Comparison of ENCODE assay signal across 22 mouse cellular contexts in the genomic region with DNA sequence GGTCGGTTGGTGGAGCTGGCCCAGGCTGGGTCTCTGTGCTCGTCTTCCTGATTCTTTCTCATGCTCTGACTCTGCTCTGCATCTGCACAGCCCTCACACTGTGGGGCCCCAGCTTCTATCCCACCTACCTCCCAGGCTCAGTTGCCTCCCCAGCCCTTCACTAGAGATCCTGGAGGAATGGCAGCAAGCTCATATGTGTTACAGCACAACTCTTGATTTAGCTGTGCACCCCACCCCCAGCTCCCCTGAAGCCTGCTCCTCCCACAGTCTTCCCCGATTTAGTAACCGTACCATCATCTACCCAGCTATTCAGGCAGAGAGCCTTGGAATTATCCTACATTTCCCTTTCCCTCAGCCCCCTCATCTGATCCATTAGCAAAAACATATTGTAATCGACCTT. TPM values are rescaled to one million over a fixed set of nuclear protein-coding genes. Genes with fewer than 3 reads are reported as not detected.
DNase-seq lines count a peak whose midpoint lies in the region; ATAC-seq and TF ChIP-seq lines count a peak whose summit lies in the region.
"Had no signal": no experiment of that assay in that cellular context is flagged by ENCODE, and none has a peak within 500 bp of the region (broad histone marks: within the 10 kb centered on the region; RNA-seq: fewer than 3 reads in every experiment).

No protein-coding gene starts in this region.

- H3K36me3 ChIP-seq in liver, embryonic 12.5 days, result no peaks in the 10 kb centered on the region
- H3K36me3 ChIP-seq: embryonic facial prominence, embryonic 13.5 days; hindbrain, embryonic 15.5 days; kidney, embryonic 15.5 days; limb, embryonic 12.5 days; lung, embryonic 15.5 days; midbrain, embryonic 10.5 days had no signal

- H3K27ac ChIP-seq in olfactory bulb, adult 2 months (ENCODE audit: insufficient read depth, low read depth, low read length), result peak overlapping the region; percentile 95
- H3K27ac ChIP-seq in liver, embryonic 12.5 days, result no peak overlapping the region
- H3K27ac ChIP-seq: embryonic facial prominence, embryonic 13.5 days; hindbrain, embryonic 15.5 days; kidney, embryonic 15.5 days; limb, embryonic 12.5 days; liver, embryonic 14.5 days; lung, embryonic 15.5 days; midbrain, embryonic 10.5 days had no signal

- H3K4me3 ChIP-seq in olfactory bulb, adult 2 months (ENCODE audit: insufficient read depth, low read depth, low read length), result no peak overlapping the region
- H3K4me3 ChIP-seq in liver, embryonic 12.5 days, result no peak overlapping the region
- H3K4me3 ChIP-seq: embryonic facial prominence, embryonic 13.5 days; hindbrain, embryonic 15.5 days; kidney, embryonic 15.5 days; limb, embryonic 12.5 days; lung, embryonic 15.5 days; midbrain, embryonic 10.5 days had no signal

- peaks cover 21% of the 10 kb centered on the region; the same call in 1 of the 2 replicates for H3K27me3 ChIP-seq in liver, embryonic 12.5 days (replicated peaks)
- H3K27me3 ChIP-seq: embryonic facial prominence, embryonic 13.5 days; hindbrain, embryonic 15.5 days; kidney, embryonic 15.5 days; limb, embryonic 12.5 days; lung, embryonic 15.5 days had no signal

- TF ChIP-seq CTCF in olfactory bulb, adult 2 months (IDR thresholded peaks at IDR 0.05; ENCODE audit: insufficient read depth, low read depth, low read length), result no peak

- TF ChIP-seq POLR2A in olfactory bulb, adult 2 months (IDR thresholded peaks at IDR 0.05; ENCODE audit: insufficient read depth, low read depth, low read length), result no peak

- H3K4me2 ChIP-seq in liver, embryonic 12.5 days, result no peak overlapping the region
- H3K4me2 ChIP-seq: embryonic facial prominence, embryonic 13.5 days; hindbrain, embryonic 15.5 days; kidney, embryonic 15.5 days; limb, embryonic 12.5 days; lung, embryonic 15.5 days had no signal

- DNase-seq in right cerebral cortex, adult 18-20 months, result peak; percentile 91
- DNase-seq in right cerebral cortex, postnatal 4 days, result no peak
- DNase-seq in left cerebral cortex, adult 18-20 months (ENCODE audit: low spot score in 2 of 2), result peak; percentile 75 to 82
- DNase-seq in embryo, embryonic 11 days, result no peak
- DNase-seq in spleen, postnatal 4 days (ENCODE audit: low spot score in 2 of 2), result no peak
- DNase-seq: adrenal gland, postnatal 10 days; cerebellum, adult 9-11 months; heart, postnatal 4 days; kidney, postnatal 4 days; lung, postnatal 4 days; retina, postnatal 1 day had no signal

- no peak overlapping the region for H3K9ac ChIP-seq in liver, embryonic 12.5 days
- H3K9ac ChIP-seq: embryonic facial prominence, embryonic 13.5 days; hindbrain, embryonic 15.5 days; kidney, embryonic 15.5 days; limb, embryonic 12.5 days; liver, embryonic 14.5 days; lung, embryonic 15.5 days had no signal

- WGBS in olfactory bulb, adult 2 months, result 44% methylated on average over 5 of the region's 5 CpGs
- WGBS in liver, embryonic 12.5 days (ENCODE audit: insufficient replicate concordance), result 64% methylated on average over 5 of the region's 5 CpGs

- ATAC-seq in liver, embryonic 12.5 days, result no peak
- ATAC-seq: forebrain, embryonic 14.5 days; intestine, postnatal 0 days had no signal

- H3K4me1 ChIP-seq in olfactory bulb, adult 2 months (ENCODE audit: control insufficient read depth, insufficient read depth, low read length), result peaks cover 40% of the 10 kb centered on the region
- H3K4me1 ChIP-seq in liver, embryonic 12.5 days, result no peaks in the 10 kb centered on the region; the same call in 1 of the 2 replicates
- H3K4me1 ChIP-seq: embryonic facial prominence, embryonic 13.5 days; kidney, embryonic 15.5 days; lung, embryonic 15.5 days had no signal

- H3K9me3 ChIP-seq in liver, embryonic 12.5 days (replicated peaks), result no peaks in the 10 kb centered on the region
- H3K9me3 ChIP-seq: embryonic facial prominence, embryonic 13.5 days; hindbrain, embryonic 15.5 days; kidney, embryonic 15.5 days; limb, embryonic 12.5 days; lung, embryonic 15.5 days; midbrain, embryonic 10.5 days had no signal

RNA-seq across cellular contexts. Expression of gene Ywhah, which starts 17.5 kb away (rescaled TPM):
- 1,000 to 10,000 TPM; 1,087 to 1,156 TPM for total RNA-seq in left cerebral cortex, adult 18-20 months (2021)
- polyA plus RNA-seq in olfactory bulb, adult 2 months (2012; ENCODE audit: insufficient read depth, insufficient read length, low replicate concordance, missing spikeins), result 1,490 TPM in 1 of 2 replicates, not detected in the other
- 282 and 294 TPM in 2 replicates for polyA plus RNA-seq in liver, embryonic 12.5 days (2016; fragmentation: Nextera tagmentation; extraction: Ambion mirVana)

Comparison
In these comparisons a context has a peak if more than half of its experiments do, and no peak if none do; other contexts are left out.
1. DNase-seq: peak in right cerebral cortex, adult 18-20 months (single experiment) and left cerebral cortex, adult 18-20 months (2 of 2); none in right cerebral cortex, postnatal 4 days (single experiment), embryo, embryonic 11 days (single experiment) and spleen, postnatal 4 days (0 of 2).